Mouse (Mus musculus): Measurements from ENCODE around the gene Fpgt. TPM values are rescaled to one million over a fixed set of nuclear protein-coding genes. Genes with fewer than 3 reads are reported as not detected.

Gene Fpgt
- polyA plus RNA-seq, 1 experiment from 2014 or later, result 15.6 TPM

- ATAC-seq (ENCODE audit: low read depth), result no peak
- H3K27ac ChIP-seq (replicated peaks; ENCODE audit: low read depth, low read length), result no peak overlapping the region
- WGBS, result 77% methylated on average over 6 of the region's 6 CpGs
- H3K9me3 ChIP-seq (ENCODE audit: control insufficient read depth, low read length), result no peaks in the 10 kb centered on the region
- H3K4me1 ChIP-seq (ENCODE audit: control insufficient read depth, insufficient read depth, low read length), result no peaks in the 10 kb centered on the region
- DNase-seq (ENCODE audit: low spot score), result no peak
- no peak overlapping the region for H3K9ac ChIP-seq (ENCODE audit: low read depth, low read length)
- no peaks in the 10 kb centered on the region for H3K27me3 ChIP-seq (replicated peaks; ENCODE audit: control insufficient read depth, insufficient read depth, low read length)
- H3K36me3 ChIP-seq (ENCODE audit: control insufficient read depth, insufficient read depth, low read length), result no peaks in the 10 kb centered on the region
- H3K4me2 ChIP-seq (ENCODE audit: low read depth, low read length), result no peak overlapping the region
- H3K4me3 ChIP-seq (ENCODE audit: low read depth, low read length), result no peak overlapping the region
These were observed 34.3 kb downstream of the Fpgt start for GRCm38 (mm10) chr3:155058800-155059448.

GRCm38 (mm10) chr3:155057566-155057965 is 35.6 kb downstream of the Fpgt start:
- ATAC-seq (ENCODE audit: low read depth), result no peak
- Histone ChIP-seq H3K4me3 (ENCODE audit: low read depth, low read length) (no peak overlapping the region), H3K9ac (ENCODE audit: low read depth, low read length) (no peak overlapping the region), H3K4me2 (ENCODE audit: low read depth, low read length) (no peak overlapping the region), H3K4me1 (ENCODE audit: control insufficient read depth, insufficient read depth, low read length) (no peaks in the 10 kb centered on the region), H3K9me3 (ENCODE audit: control insufficient read depth, low read length) (no peaks in the 10 kb centered on the region), H3K27me3 (replicated peaks; ENCODE audit: control insufficient read depth, insufficient read depth, low read length) (no peaks in the 10 kb centered on the region), H3K27ac (replicated peaks; ENCODE audit: low read depth, low read length) (no peak overlapping the region), H3K36me3 (ENCODE audit: control insufficient read depth, insufficient read depth, low read length) (no peaks in the 10 kb centered on the region)
- no peak for DNase-seq (ENCODE audit: low spot score)

GRCm38 (mm10) chr3:155056606-155057005 is 36.6 kb downstream of the Fpgt start:
- Histone ChIP-seq H3K4me2 (ENCODE audit: low read depth, low read length) (no peak overlapping the region), H3K4me3 (ENCODE audit: low read depth, low read length) (no peak overlapping the region), H3K4me1 (ENCODE audit: control insufficient read depth, insufficient read depth, low read length) (no peaks in the 10 kb centered on the region), H3K27me3 (replicated peaks; ENCODE audit: control insufficient read depth, insufficient read depth, low read length) (no peaks in the 10 kb centered on the region), H3K27ac (replicated peaks; ENCODE audit: low read depth, low read length) (no peak overlapping the region), H3K9me3 (ENCODE audit: control insufficient read depth, low read length) (no peaks in the 10 kb centered on the region), H3K9ac (ENCODE audit: low read depth, low read length) (no peak overlapping the region), H3K36me3 (ENCODE audit: control insufficient read depth, insufficient read depth, low read length) (no peaks in the 10 kb centered on the region)
- no peak for DNase-seq (ENCODE audit: low spot score)
- no peak for ATAC-seq (ENCODE audit: low read depth)

- 61% methylated on average over 6 of the region's 6 CpGs for WGBS
- no peak for ATAC-seq (ENCODE audit: low read depth)
- H3K9ac ChIP-seq (ENCODE audit: low read depth, low read length), result no peak within 1 kb of the TSS
These were observed 37.8 kb downstream of the Fpgt start, which contains the start of gene Tnni3k for GRCm38 (mm10) chr3:155055231-155055916. Tnni3k (minus strand) TSS chr3:155055407.

GRCm38 (mm10) chr3:155053189-155053588 is 40.0 kb downstream of the Fpgt start:
- WGBS, result 70% methylated on average over 1 of the region's 1 CpGs
- Histone ChIP-seq H3K4me3 (ENCODE audit: low read depth, low read length) (no peak overlapping the region), H3K4me2 (ENCODE audit: low read depth, low read length) (no peak overlapping the region), H3K27me3 (replicated peaks; ENCODE audit: control insufficient read depth, insufficient read depth, low read length) (no peaks in the 10 kb centered on the region), H3K9me3 (ENCODE audit: control insufficient read depth, low read length) (no peaks in the 10 kb centered on the region), H3K4me1 (ENCODE audit: control insufficient read depth, insufficient read depth, low read length) (no peaks in the 10 kb centered on the region), H3K36me3 (ENCODE audit: control insufficient read depth, insufficient read depth, low read length) (no peaks in the 10 kb centered on the region), H3K27ac (replicated peaks; ENCODE audit: low read depth, low read length) (no peak overlapping the region), H3K9ac (ENCODE audit: low read depth, low read length) (no peak overlapping the region)
- DNase-seq (ENCODE audit: low spot score) (no peak), ATAC-seq (ENCODE audit: low read depth) (no peak)

More at GRCm38 (mm10) chr3:155055231-155055916, 37.8 kb downstream of the Fpgt start, which contains the start of gene Tnni3k:
- DNase-seq (ENCODE audit: low spot score), result no peak
- Histone ChIP-seq H3K4me3 (ENCODE audit: low read depth, low read length) (no peak within 1 kb of the TSS), H3K27ac (replicated peaks; ENCODE audit: low read depth, low read length) (no peak within 1 kb of the TSS), H3K9me3 (ENCODE audit: control insufficient read depth, low read length) (no peaks in the 10 kb centered on the region), H3K36me3 (ENCODE audit: control insufficient read depth, insufficient read depth, low read length) (no peaks in the 10 kb centered on the region), H3K27me3 (replicated peaks; ENCODE audit: control insufficient read depth, insufficient read depth, low read length) (no peaks in the 10 kb centered on the region), H3K4me2 (ENCODE audit: low read depth, low read length) (no peak within 1 kb of the TSS), H3K4me1 (ENCODE audit: control insufficient read depth, insufficient read depth, low read length) (no peaks in the 10 kb centered on the region)

- Histone ChIP-seq H3K4me2 (ENCODE audit: low read depth, low read length) (no peak overlapping the region), H3K27ac (replicated peaks; ENCODE audit: low read depth, low read length) (no peak overlapping the region), H3K9ac (ENCODE audit: low read depth, low read length) (no peak overlapping the region), H3K4me1 (ENCODE audit: control insufficient read depth, insufficient read depth, low read length) (no peaks in the 10 kb centered on the region), H3K9me3 (ENCODE audit: control insufficient read depth, low read length) (no peaks in the 10 kb centered on the region), H3K36me3 (ENCODE audit: control insufficient read depth, insufficient read depth, low read length) (no peaks in the 10 kb centered on the region), H3K27me3 (replicated peaks; ENCODE audit: control insufficient read depth, insufficient read depth, low read length) (no peaks in the 10 kb centered on the region), H3K4me3 (ENCODE audit: low read depth, low read length) (no peak overlapping the region)
- no peak for ATAC-seq (ENCODE audit: low read depth)
- no peak for DNase-seq (ENCODE audit: low spot score)
These were observed 41.2 kb downstream of the Fpgt start for GRCm38 (mm10) chr3:155052021-155052420.

GRCm38 (mm10) chr3:155039012-155039836 is 54.0 kb downstream of the Fpgt start:
- 18% methylated on average over 1 of the region's 1 CpGs for WGBS
- H3K4me1 ChIP-seq (ENCODE audit: control insufficient read depth, insufficient read depth, low read length), result no peaks in the 10 kb centered on the region
- H3K27ac ChIP-seq (replicated peaks; ENCODE audit: low read depth, low read length), result no peak overlapping the region
- H3K9ac ChIP-seq (ENCODE audit: low read depth, low read length), result no peak overlapping the region
- DNase-seq (ENCODE audit: low spot score), result no peak
- H3K4me3 ChIP-seq (ENCODE audit: low read depth, low read length), result no peak overlapping the region
- H3K27me3 ChIP-seq (replicated peaks; ENCODE audit: control insufficient read depth, insufficient read depth, low read length), result no peaks in the 10 kb centered on the region
- no peaks in the 10 kb centered on the region for H3K36me3 ChIP-seq (ENCODE audit: control insufficient read depth, insufficient read depth, low read length)
- no peaks in the 10 kb centered on the region for H3K9me3 ChIP-seq (ENCODE audit: control insufficient read depth, low read length)
- H3K4me2 ChIP-seq (ENCODE audit: low read depth, low read length), result no peak overlapping the region
- no peak for ATAC-seq (ENCODE audit: low read depth)
